Mouse (Mus musculus): Measurements from ENCODE around the gene Tubgcp2.

The Tubgcp2 gene

GRCm38 (mm10) chr7:139978278-139978892 is 58.1 kb downstream of the Tubgcp2 start, which contains the start of gene 6430531B16Rik:
6430531B16Rik (minus strand) TSS chr7:139978755.
- DNase-seq = peak; percentile 87

GRCm38 (mm10) chr7:139975471-139975870 is 61.0 kb downstream of the Tubgcp2 start:
- DNase-seq = no peak

- DNase-seq = no peak
Observed at GRCm38 (mm10) chr7:139974307-139974706, 62.2 kb downstream of the Tubgcp2 start.

GRCm38 (mm10) chr7:139972923-139973331 is 63.5 kb downstream of the Tubgcp2 start:
- DNase-seq = no peak

GRCm38 (mm10) chr7:139971436-139971835 is 65.0 kb downstream of the Tubgcp2 start:
- no peak for DNase-seq

- no peak for DNase-seq
Observed at GRCm38 (mm10) chr7:139970979-139971378, 65.5 kb downstream of the Tubgcp2 start.

GRCm38 (mm10) chr7:139970216-139970919 is 66.1 kb downstream of the Tubgcp2 start:
- no peak for DNase-seq

- DNase-seq = peak; percentile 92
Observed at GRCm38 (mm10) chr7:139969348-139970130, 66.9 kb downstream of the Tubgcp2 start.

GRCm38 (mm10) chr7:139968428-139968827 is 68.0 kb downstream of the Tubgcp2 start:
- DNase-seq = no peak

GRCm38 (mm10) chr7:139967175-139967574 is 69.3 kb downstream of the Tubgcp2 start:
- no peak for DNase-seq

GRCm38 (mm10) chr7:139963814-139964213 is 72.7 kb downstream of the Tubgcp2 start:
- DNase-seq = no peak

GRCm38 (mm10) chr7:139961141-139961540 is 75.3 kb downstream of the Tubgcp2 start:
- DNase-seq = no peak

- DNase-seq = no peak
Observed at GRCm38 (mm10) chr7:139957958-139958357, 78.5 kb downstream of the Tubgcp2 start.

GRCm38 (mm10) chr7:139957437-139957836 is 79.0 kb downstream of the Tubgcp2 start:
- DNase-seq = peak; percentile 48

GRCm38 (mm10) chr7:139956658-139957057 is 79.8 kb downstream of the Tubgcp2 start:
- no peak for DNase-seq

- no peak for DNase-seq
Observed at GRCm38 (mm10) chr7:139955505-139955904, 81.0 kb downstream of the Tubgcp2 start.

GRCm38 (mm10) chr7:139951991-139952633 is 84.4 kb downstream of the Tubgcp2 start:
- DNase-seq = no peak

GRCm38 (mm10) chr7:139951079-139951478 is 85.4 kb downstream of the Tubgcp2 start:
- peak; percentile 44 for DNase-seq

- DNase-seq = peak; percentile 67
Observed at GRCm38 (mm10) chr7:139950283-139950971, 86.0 kb downstream of the Tubgcp2 start.

- DNase-seq = peak; percentile 75
Observed at GRCm38 (mm10) chr7:139949893-139950282, 86.6 kb downstream of the Tubgcp2 start.

GRCm38 (mm10) chr7:139946032-139946431 is 90.4 kb downstream of the Tubgcp2 start:
- no peak for DNase-seq
